ENCODE assay signal across 21 mouse cellular contexts in the genomic region with DNA sequence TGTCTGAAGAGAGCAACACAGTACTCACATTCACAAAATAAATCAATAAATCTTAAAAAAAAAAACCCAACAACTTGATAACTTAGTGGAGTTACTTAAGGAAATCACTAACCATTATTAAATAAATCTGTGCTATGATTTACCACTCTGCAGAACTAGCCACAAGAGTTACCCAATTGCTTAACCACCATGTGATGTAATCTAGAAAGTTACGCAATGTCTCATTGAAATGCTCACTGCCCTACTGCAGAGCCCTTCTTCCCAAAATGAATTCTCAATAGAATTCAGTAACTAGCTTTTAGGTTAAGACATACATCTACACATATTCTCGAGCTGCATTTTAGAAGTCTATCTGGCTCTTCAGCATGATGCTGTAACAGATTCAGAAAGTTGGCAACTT. TPM values are rescaled to one million over a fixed set of nuclear protein-coding genes. Genes with fewer than 3 reads are reported as not detected.
DNase-seq lines count a peak whose midpoint lies in the region; ATAC-seq and TF ChIP-seq lines count a peak whose summit lies in the region.
"Had no signal": no experiment of that assay in that cellular context is flagged by ENCODE, and none has a peak within 500 bp of the region (broad histone marks: within the 10 kb centered on the region; RNA-seq: fewer than 3 reads in every experiment).

No protein-coding gene starts in this region.

- no peaks in the 10 kb centered on the region for H3K4me1 ChIP-seq in kidney, adult 2 months (ENCODE audit: control insufficient read depth, insufficient read depth, low read length)
- H3K4me1 ChIP-seq: embryonic facial prominence, embryonic 15.5 days; heart, embryonic 15.5 days; hindbrain, embryonic 13.5 days; limb, embryonic 13.5 days had no signal

- DNase-seq in kidney, adult 2 months: peak; percentile 12
- no peak for DNase-seq in kidney, postnatal 10 days
- DNase-seq in 416B (ENCODE audit: low read depth): peak; percentile 81
- peak; percentile 25 for DNase-seq in c-Kit-positive CD71-negative TER-119-negative erythroid progenitor cells, embryonic 14.5 days (ENCODE audit: low read depth)
- DNase-seq in lung, postnatal 25 days (ENCODE audit: low spot score): peak; percentile 79
- no peak for DNase-seq in frontal cortex, postnatal 10 days (ENCODE audit: low spot score in 2 of 2)
- DNase-seq in spleen, postnatal 14 days (ENCODE audit: low spot score in 2 of 2): no peak
- DNase-seq: adrenal gland, adult 8-10 months; cerebellum, adult 11 months; gastrocnemius, postnatal 14 days; kidney, postnatal 4 days; right cerebral cortex, postnatal 14 days had no signal

- WGBS in kidney, adult 2 months: 88% methylated on average over 2 of the region's 2 CpGs

- no peak overlapping the region for H3K4me3 ChIP-seq in kidney, adult 2 months (ENCODE audit: insufficient read depth, low read depth, low read length)
- H3K4me3 ChIP-seq: embryonic facial prominence, embryonic 15.5 days; heart, embryonic 15.5 days; hindbrain, embryonic 13.5 days; left cerebral cortex, adult 2 months; limb, embryonic 13.5 days had no signal

- no peaks in the 10 kb centered on the region for H3K27me3 ChIP-seq in kidney, adult 2 months (replicated peaks; ENCODE audit: control insufficient read depth, insufficient read depth, low read length)
- H3K27me3 ChIP-seq: CH12.LX; embryonic facial prominence, embryonic 15.5 days; heart, embryonic 15.5 days; hindbrain, embryonic 13.5 days; limb, embryonic 13.5 days had no signal

- peaks cover 2% of the 10 kb centered on the region; the same call in 1 of the 2 replicates for H3K36me3 ChIP-seq in kidney, adult 2 months (ENCODE audit: control insufficient read depth, insufficient read depth, low read length)
- H3K36me3 ChIP-seq: heart, embryonic 15.5 days had no signal

- TF ChIP-seq CTCF in kidney, adult 2 months (conservative IDR thresholded peaks at IDR 0.05; ENCODE audit: insufficient read depth, insufficient read length, low read depth, low read length): no peak

- ATAC-seq in cerebellum, adult (ENCODE audit: insufficient number of reproducible peaks, low FRiP score, low TSS enrichment): no peak
- ATAC-seq: forebrain, embryonic 14.5 days; intestine, postnatal 0 days had no signal

- no peak for TF ChIP-seq POLR2A in kidney, adult 2 months (IDR thresholded peaks at IDR 0.05; ENCODE audit: low read depth, low read length)

- H3K27ac ChIP-seq in kidney, adult 2 months (ENCODE audit: insufficient read depth, low read depth, low read length): no peak overlapping the region
- H3K27ac ChIP-seq: embryonic facial prominence, embryonic 15.5 days; heart, embryonic 15.5 days; hindbrain, embryonic 13.5 days; left cerebral cortex, adult 2 months; limb, embryonic 13.5 days had no signal

RNA-seq across cellular contexts. Expression of a gene that starts 33.8 kb away (rescaled TPM):
- polyA plus RNA-seq in kidney, adult 2 months (2012; rRNA removed): 2.3 and 2.8 TPM in 2 replicates

Comparison
In these comparisons a context has a peak if more than half of its experiments do, and no peak if none do; other contexts are left out.
1. DNase-seq: peak in kidney, adult 2 months (single experiment), 416B (single experiment), c-Kit-positive CD71-negative TER-119-negative erythroid progenitor cells, embryonic 14.5 days (single experiment) and lung, postnatal 25 days (single experiment); none in kidney, postnatal 10 days (single experiment), frontal cortex, postnatal 10 days (0 of 2) and spleen, postnatal 14 days (0 of 2).